Mouse (Mus musculus): ENCODE measurements around the gene Olfr1192-ps1.
"Not testable (repeated sequence)": the region's sequence is repeated elsewhere in the genome, so short reads cannot be mapped to it uniquely, and the experiment has no call there.

Gene Olfr1192-ps1

GRCm38 (mm10) chr2:88648209-88648608 is at the start of gene Olfr1192-ps1:
Gene Olfr1192-ps1, plus strand, starts transcription at chr2:88648509.
- no peak for DNase-seq

- not testable (repeated sequence) for DNase-seq
Measured at GRCm38 (mm10) chr2:88640242-88640641, 8.1 kb upstream of the Olfr1192-ps1 start, which contains the start of gene Olfr1191-ps1. Gene Olfr1191-ps1, plus strand, starts transcription at chr2:88640542.

- not testable (repeated sequence) for DNase-seq
Measured at GRCm38 (mm10) chr2:88675328-88675727, 27.0 kb downstream of the Olfr1192-ps1 start, which contains the start of gene Olfr1193. Gene Olfr1193, plus strand, starts transcription at chr2:88675628.

- no peak for DNase-seq
Measured at GRCm38 (mm10) chr2:88689087-88689486, 40.8 kb downstream of the Olfr1192-ps1 start, which contains the start of gene Olfr1195. Gene Olfr1195, minus strand, starts transcription at chr2:88689187.

- no peak for DNase-seq
Measured at GRCm38 (mm10) chr2:88704497-88704896, 56.2 kb downstream of the Olfr1192-ps1 start, which contains the start of gene Olfr1196. Gene Olfr1196, minus strand, starts transcription at chr2:88704597.

Measured in right cerebral cortex, adult 18-20 months (tissue).